Mouse (Mus musculus) kidney, adult 2 months (tissue): ENCODE data around the gene Usb1.

Source experiments
- CTCF ChIP-seq: fragments of 200-500 bp; conservative IDR thresholded peaks from 2 replicates; pipeline ENCODE4 v1.5.1; 2011; ENCODE audit warnings: low read depth, mild to moderate bottlenecking, control low read depth, low read length, moderate library complexity, mixed read lengths; ENCODE audit not compliant: insufficient read depth, insufficient read length
- POLR2A ChIP-seq: fragments of 200-500 bp; IDR thresholded peaks from one replicate; pipeline ENCODE4 v1.6.1; 2011; ENCODE audit warnings: low read depth, low read length, control low read depth

- TF ChIP-seq CTCF (no peak), POLR2A (no peak)
Observed at GRCm38 (mm10) chr8:95310342-95310970, 21.6 kb upstream of the Usb1 start, which contains the start of gene Tepp.
